Mouse (Mus musculus) midbrain, postnatal 0 days (tissue): Measurements from ENCODE around the gene B4galnt3. TPM values are rescaled to one million over a fixed set of nuclear protein-coding genes. Genes with fewer than 3 reads are reported as not detected.

ENCODE experiments used
- ATAC-seq: fragments of 200-750 bp; cut with Nextera tagmentation; 2 replicates; pipeline ENCODE4 v1.8.0; 2017; ENCODE audit warnings: moderate number of reproducible peaks, mild to moderate bottlenecking, moderate TSS enrichment, moderate library complexity; ENCODE audit not compliant: low FRiP score
- DNase-seq: peaks from one replicate; pipeline ENCODE4 v3.0.0-alpha.2; 2015; ENCODE audit warnings: low spot score
- H3K27ac ChIP-seq: fragments of 300-500 bp; sonication (generic); 2 replicates; pipeline ENCODE4 v1.5.1; 2014; ENCODE audit warnings: low read depth, mild to moderate bottlenecking, low read length, mixed read lengths
- H3K27me3 ChIP-seq: fragments of 300-500 bp; sonication (generic); 2 replicates; pipeline ENCODE4 v1.6.1; 2014; ENCODE audit warnings: low read length, control low read depth, mixed read lengths; ENCODE audit not compliant: insufficient read depth
- H3K36me3 ChIP-seq: fragments of 300-500 bp; sonication (generic); 2 replicates; pipeline ENCODE4 v1.6.1; 2014; ENCODE audit warnings: low read length, control low read depth, mixed read lengths; ENCODE audit not compliant: insufficient read depth
- H3K4me1 ChIP-seq: fragments of 300-500 bp; sonication (generic); 2 replicates; pipeline ENCODE4 v1.6.1; 2014; ENCODE audit warnings: mild to moderate bottlenecking, control low read depth, antibody characterized with exemption, low read length, mixed read lengths; ENCODE audit not compliant: insufficient read depth
- H3K4me2 ChIP-seq: fragments of 300-500 bp; sonication (generic); 2 replicates; pipeline ENCODE4 v1.6.1; 2014; ENCODE audit warnings: low read depth, mild to moderate bottlenecking, low read length, mixed read lengths; ENCODE audit not compliant: poor library complexity, severe bottlenecking
- H3K4me3 ChIP-seq: fragments of 300-500 bp; sonication (generic); 2 replicates; pipeline ENCODE4 v1.5.1; 2014; ENCODE audit warnings: low read depth, mild to moderate bottlenecking, low read length, moderate library complexity
- H3K9ac ChIP-seq: fragments of 300-500 bp; sonication (generic); replicated peaks from 2 replicates; pipeline ENCODE4 v1.6.1; 2014; ENCODE audit warnings: mild to moderate bottlenecking, low read length, moderate library complexity, mixed read lengths; ENCODE audit not compliant: poor library complexity, severe bottlenecking
- H3K9me3 ChIP-seq: fragments of 300-500 bp; sonication (generic); 2 replicates; pipeline ENCODE4 v1.6.1; 2016; ENCODE audit warnings: low read length, control low read depth
- CTCF ChIP-seq: IDR thresholded peaks from 2 replicates; pipeline ENCODE4 v1.5.1; 2016; ENCODE audit warnings: antibody characterized with exemption, mild to moderate bottlenecking
- WGBS: fragments of 180-500 bp; shearing (Covaris S2); extraction: QIAGEN DNeasy Blood & Tissue Kit; methylation state at CpG from one replicate; pipeline ENCODE4 v1.1.7; 2014; 5-methylcytosine and 5-hydroxymethylcytosine counted together
- polyA plus RNA-seq: library from polyadenylated mRNA; unstranded; fragments of >200 nt; fragmentation: Nextera tagmentation; extraction: Ambion mirVana; gene quantifications from 2 replicates; pipeline ENCODE4 v1.2.1, GENCODE M21; 2015
- total RNA-seq: library from RNA; depleted of rRNA; stranded (reverse); fragments of >200 nt; gene quantifications from 2 replicates; pipeline ENCODE4 v1.2.3, GENCODE M21; 2014

B4galnt3 gene
- total and polyA plus RNA-seq, 2 experiments from 2014 or later, result 0.16 to 0.82 TPM

DNA sequence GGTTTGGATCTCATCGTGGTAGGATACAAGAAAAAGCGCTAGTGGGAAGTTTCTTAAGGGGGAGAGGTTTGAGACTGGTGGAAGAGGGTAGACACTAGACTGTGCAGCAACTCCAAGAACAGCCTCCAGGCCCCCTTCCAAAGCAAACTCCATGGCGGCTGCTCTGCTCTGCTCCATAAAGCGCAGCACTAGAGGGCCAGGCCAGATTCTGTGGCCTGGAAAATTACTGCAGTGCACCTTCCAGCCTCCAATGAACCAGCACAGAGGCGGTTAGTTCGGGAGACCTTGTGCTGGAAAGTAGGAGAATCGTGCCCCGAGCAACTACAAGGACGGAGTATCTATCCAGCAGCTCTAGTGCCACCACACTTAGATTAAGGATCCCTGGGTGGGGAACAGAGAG, 7.1 kb downstream of the B4galnt3 start:
- no peak for TF ChIP-seq CTCF
- no peak for ATAC-seq
- DNase-seq, result no peak
- H3K4me3 ChIP-seq, result no peak overlapping the region
- H3K36me3 ChIP-seq, result no peaks in the 10 kb centered on the region
- H3K27me3 ChIP-seq, result no peaks in the 10 kb centered on the region
- no peak overlapping the region for H3K27ac ChIP-seq
- H3K9me3 ChIP-seq, result no peaks in the 10 kb centered on the region
- no peak overlapping the region for H3K4me2 ChIP-seq
- 89% methylated on average over 9 of the region's 9 CpGs for WGBS
- no peak overlapping the region for H3K9ac ChIP-seq
- H3K4me1 ChIP-seq, result no peaks in the 10 kb centered on the region

DNA sequence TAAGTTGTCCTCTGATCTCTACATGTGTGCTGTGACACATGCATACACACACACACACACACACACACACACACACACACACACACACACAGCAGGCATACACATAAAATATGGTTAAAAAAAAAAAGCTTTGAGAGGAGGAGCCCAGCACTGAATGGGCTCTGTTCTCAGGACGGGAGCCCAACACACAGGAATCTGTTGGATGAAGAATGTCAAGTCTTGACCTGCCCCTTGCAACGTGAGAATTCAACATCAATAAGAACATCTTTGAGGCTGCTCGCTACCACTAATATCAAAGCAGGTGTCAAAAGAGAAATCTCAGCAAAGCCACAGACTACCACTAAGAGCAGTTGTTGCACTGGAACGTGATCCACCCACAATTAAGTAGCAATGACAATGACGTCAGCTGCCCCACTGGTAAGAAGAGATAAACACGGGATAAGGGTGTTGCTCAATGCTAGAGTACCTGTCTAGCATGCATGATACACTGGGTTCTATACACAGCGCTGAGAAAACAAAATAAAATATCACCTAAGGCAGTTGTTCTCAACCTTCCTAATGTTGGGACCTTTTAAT, 17.4 kb downstream of the B4galnt3 start:
- Histone ChIP-seq H3K27ac (no peak overlapping the region), H3K27me3 (no peaks in the 10 kb centered on the region), H3K4me1 (no peaks in the 10 kb centered on the region), H3K4me2 (no peak overlapping the region), H3K36me3 (no peaks in the 10 kb centered on the region), H3K9me3 (no peaks in the 10 kb centered on the region), H3K4me3 (no peak overlapping the region), H3K9ac (no peak overlapping the region)
- TF ChIP-seq CTCF, result no peak
- ATAC-seq (no peak), DNase-seq (no peak)
- 77% methylated on average over 7 of the region's 7 CpGs for WGBS

DNA sequence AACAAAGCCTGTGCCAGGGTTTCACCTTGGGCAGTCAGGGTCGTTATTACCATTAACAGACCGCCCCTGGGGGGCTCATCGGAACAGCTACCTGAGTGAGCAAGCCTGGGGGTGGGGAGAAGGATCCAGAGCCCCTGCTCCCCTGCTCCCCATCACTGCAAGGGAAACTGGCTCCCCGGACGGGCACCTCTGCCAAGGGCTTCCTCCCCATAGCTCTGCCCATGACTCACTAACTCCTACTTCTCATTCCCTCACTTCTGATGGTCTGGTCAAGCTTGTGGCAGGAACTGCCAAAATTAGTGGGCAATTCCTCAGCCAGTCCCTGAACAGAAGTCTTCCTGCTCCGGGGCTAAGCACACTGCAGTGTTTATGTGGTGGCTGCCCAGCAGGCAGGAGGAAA, 19.1 kb downstream of the B4galnt3 start:
- H3K9ac ChIP-seq, result no peak overlapping the region
- H3K27me3 ChIP-seq, result no peaks in the 10 kb centered on the region
- no peak overlapping the region for H3K4me3 ChIP-seq
- no peak overlapping the region for H3K4me2 ChIP-seq
- H3K27ac ChIP-seq, result no peak overlapping the region
- H3K9me3 ChIP-seq, result no peaks in the 10 kb centered on the region
- DNase-seq (no peak), ATAC-seq (no peak)
- H3K4me1 ChIP-seq, result no peaks in the 10 kb centered on the region
- whole genome bisulfite sequencing, result 68% methylated on average over 6 of the region's 6 CpGs
- H3K36me3 ChIP-seq, result no peaks in the 10 kb centered on the region
- TF ChIP-seq CTCF, result no peak

DNA sequence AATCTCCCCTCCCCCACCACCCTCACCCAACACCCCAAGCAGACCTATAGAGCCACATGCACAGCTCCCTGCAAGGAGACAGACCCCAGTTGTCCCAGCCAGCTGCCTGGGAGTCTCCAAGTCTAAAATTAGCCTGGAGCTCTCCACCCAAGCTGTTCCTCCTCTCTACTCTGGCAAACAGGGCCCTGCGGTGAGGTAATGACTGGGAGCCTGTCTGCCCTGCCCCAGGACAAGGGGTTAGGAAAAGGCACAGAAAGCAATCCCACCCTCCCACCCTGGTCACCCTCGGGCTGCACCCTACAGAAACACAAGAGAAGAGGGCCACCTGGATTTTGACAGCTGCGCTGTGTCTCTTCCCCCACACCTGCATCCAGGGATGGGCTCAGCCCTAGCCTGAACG, 19.5 kb downstream of the B4galnt3 start:
- no peaks in the 10 kb centered on the region for H3K4me1 ChIP-seq
- no peak overlapping the region for H3K4me3 ChIP-seq
- H3K27ac ChIP-seq, result no peak overlapping the region
- H3K36me3 ChIP-seq, result no peaks in the 10 kb centered on the region
- no peak for TF ChIP-seq CTCF
- no peak for DNase-seq
- H3K9ac ChIP-seq, result no peak overlapping the region
- no peak for ATAC-seq
- H3K9me3 ChIP-seq, result no peaks in the 10 kb centered on the region
- H3K27me3 ChIP-seq, result no peaks in the 10 kb centered on the region
- 77% methylated on average over 4 of the region's 4 CpGs for WGBS
- no peak overlapping the region for H3K4me2 ChIP-seq

DNA sequence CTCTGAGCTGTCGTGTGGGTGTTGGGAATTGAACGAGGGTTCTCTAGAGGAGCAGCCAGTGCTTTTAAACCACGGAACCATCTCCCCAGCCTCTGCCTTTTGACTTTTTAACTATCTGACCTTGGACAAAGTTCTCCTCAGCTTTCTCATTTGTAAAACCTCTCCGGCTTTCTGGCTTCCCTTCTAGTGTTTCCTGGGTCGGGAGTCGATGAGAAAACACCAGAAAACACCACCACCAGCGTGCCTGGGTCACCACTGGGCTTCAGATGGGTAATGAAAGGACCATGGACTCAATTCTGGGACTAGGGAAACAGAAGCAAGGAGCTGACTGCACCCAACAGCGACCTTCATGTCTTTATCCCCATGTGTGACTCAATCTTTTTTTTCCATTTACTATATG, 20.2 kb downstream of the B4galnt3 start:
- Histone ChIP-seq H3K36me3 (no peaks in the 10 kb centered on the region), H3K4me1 (no peaks in the 10 kb centered on the region), H3K27ac (no peak overlapping the region), H3K27me3 (no peaks in the 10 kb centered on the region), H3K9me3 (no peaks in the 10 kb centered on the region), H3K9ac (no peak overlapping the region), H3K4me3 (no peak overlapping the region), H3K4me2 (no peak overlapping the region)
- ATAC-seq (no peak), DNase-seq (no peak)
- 82% methylated on average over 8 of the region's 8 CpGs for WGBS
- no peak for TF ChIP-seq CTCF

DNA sequence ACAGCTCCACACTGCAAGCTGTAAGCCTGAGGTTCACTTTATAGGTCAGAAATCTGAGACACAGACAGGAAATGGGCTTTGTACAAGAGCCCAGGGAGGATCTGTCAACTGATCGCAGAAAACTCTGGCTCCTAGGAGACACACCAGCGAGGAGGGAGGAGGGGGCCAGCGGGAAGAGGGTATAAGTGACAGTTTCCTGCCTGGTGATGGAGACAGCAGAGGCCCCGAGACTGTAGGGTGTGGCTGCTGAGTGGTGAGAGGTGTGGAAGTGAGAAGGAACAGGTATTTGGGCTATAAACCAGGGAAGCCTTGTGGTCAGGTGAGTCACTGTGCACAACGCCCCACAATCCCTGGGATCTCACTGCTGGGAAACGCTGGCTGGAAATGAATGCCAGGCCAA, 30.2 kb downstream of the B4galnt3 start:
- ATAC-seq (no peak), DNase-seq (no peak)
- WGBS, result 72% methylated on average over 6 of the region's 6 CpGs
- Histone ChIP-seq H3K4me2 (no peak overlapping the region), H3K27ac (no peak overlapping the region), H3K9ac (no peak overlapping the region), H3K36me3 (no peaks in the 10 kb centered on the region), H3K27me3 (no peaks in the 10 kb centered on the region), H3K9me3 (no peaks in the 10 kb centered on the region), H3K4me3 (no peak overlapping the region), H3K4me1 (no peaks in the 10 kb centered on the region)
- no peak for TF ChIP-seq CTCF
